Mouse (Mus musculus) forelimb bud, embryonic 11.5 days (tissue): ENCODE results near the gene F2rl3.

ENCODE experiments used
- DNase-seq: peaks from one replicate; pipeline ENCODE4 v3.0.0-alpha.2; 2012; ENCODE audit warnings: low read depth, low spot score

F2rl3 gene

DNA sequence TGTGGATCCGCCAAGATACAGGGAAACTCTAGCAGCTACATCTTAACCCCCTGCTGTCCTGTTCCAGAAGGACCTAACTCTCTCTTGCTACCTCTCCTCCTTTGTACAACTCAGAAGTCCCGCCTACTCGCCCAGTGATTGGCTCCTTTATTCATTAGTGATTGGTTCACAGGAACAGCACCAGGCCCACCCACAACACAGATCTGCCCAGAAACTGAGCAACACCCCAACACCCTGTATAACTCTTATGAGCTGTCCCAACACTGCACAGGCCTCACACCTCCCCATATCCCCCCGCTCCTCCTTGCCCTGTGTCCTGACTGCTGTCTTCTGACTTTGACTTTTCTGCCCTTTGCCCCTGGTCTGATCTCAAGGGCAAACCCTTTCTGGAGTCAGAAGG is 4.0 kb downstream of the F2rl3 start:
- no peak for DNase-seq

- DNase-seq = no peak
Measured at GRCm38 (mm10) chr8:72766777-72767176, 5.1 kb downstream of the F2rl3 start.

DNA sequence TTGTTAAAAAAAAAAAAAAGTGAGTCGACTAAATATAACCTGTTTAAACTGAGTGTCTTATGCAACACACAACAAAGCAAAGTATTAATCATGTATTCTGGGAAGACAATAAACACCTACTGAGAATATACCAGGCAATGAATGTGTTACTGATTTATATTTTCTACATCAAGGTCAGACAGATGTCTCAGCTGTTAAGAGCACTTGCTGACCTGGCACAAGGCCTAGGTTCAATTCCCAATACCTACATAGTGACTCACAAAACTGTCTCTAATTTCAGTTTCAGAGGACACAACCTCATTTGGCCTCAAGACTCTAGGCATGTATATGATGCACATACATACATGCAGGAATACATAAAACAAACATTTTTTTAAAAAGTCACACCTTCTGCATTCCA is 16.1 kb downstream of the F2rl3 start:
- no peak for DNase-seq

DNA sequence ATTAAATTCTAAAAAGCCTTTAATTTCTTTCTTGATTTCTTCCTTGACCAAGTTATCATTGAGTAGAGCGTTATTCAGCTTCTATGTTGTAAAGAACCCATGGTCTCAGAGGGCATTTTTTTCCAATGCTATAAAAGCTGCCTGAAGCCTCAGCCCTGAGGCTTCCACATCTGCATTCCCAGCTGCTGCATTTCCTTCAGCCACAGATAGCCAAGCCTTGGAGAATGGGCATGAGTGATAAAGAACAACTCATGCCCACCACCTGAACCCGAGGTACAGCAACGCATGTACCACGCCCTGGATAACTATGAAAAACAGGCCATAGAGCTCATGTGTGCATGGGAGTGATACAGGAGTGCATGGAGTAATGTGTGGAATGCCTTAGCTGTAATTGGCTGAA is 19.0 kb downstream of the F2rl3 start:
- DNase-seq = no peak

DNA sequence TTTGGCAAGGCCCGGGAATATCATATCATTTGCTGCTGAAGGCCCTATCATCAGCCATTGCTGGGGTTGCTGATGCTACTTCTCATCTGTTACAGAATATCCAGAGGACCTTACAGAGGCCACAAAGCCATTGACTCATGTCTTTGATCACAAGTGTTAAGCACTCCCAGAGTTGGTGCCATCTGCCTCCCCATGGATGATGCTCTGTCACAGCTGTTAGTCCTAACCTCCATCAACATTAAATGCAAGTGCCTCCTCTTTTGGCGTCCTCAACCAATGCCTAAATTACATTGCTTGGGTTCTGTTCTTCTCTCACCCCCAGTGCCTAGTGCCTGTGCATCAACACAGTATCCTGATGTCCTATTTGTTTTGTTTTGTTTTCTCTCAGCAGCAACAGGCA is 39.9 kb downstream of the F2rl3 start:
- DNase-seq = no peak

GRCm38 (mm10) chr8:72812690-72813089 is 51.0 kb downstream of the F2rl3 start:
- no peak for DNase-seq
